Mouse (Mus musculus) left cerebral cortex, adult 9 months (tissue): ENCODE results near the gene Sh3d21.
A peak's percentile ranks its signal among the peaks of the same experiment; 100 is the strongest.
"Not testable (repeated sequence)": the region's sequence is repeated elsewhere in the genome, so short reads cannot be mapped to it uniquely, and the experiment has no call there.

Source experiments
- DNase-seq, 2 experiments: peaks; one replicate each; pipeline ENCODE4 v3.0.0; 2022; ENCODE audit warnings: low spot score in 2 of 2

Sh3d21 gene

GRCm38 (mm10) chr4:126163067-126163659 lies at the start of gene Sh3d21:
Gene Sh3d21, minus strand, starts transcription at chr4:126163491.
- no peak for DNase-seq

- DNase-seq = no peak
Measured at GRCm38 (mm10) chr4:126207081-126207480, 43.8 kb upstream of the Sh3d21 start.

- DNase-seq = no peak
Measured at GRCm38 (mm10) chr4:126205386-126205785, 42.1 kb upstream of the Sh3d21 start.

- DNase-seq = no peak
Measured at GRCm38 (mm10) chr4:126204661-126205230, 41.5 kb upstream of the Sh3d21 start.

GRCm38 (mm10) chr4:126204016-126204415 lies 40.7 kb upstream of the Sh3d21 start:
- DNase-seq = no peak

- no peak for DNase-seq
Measured at GRCm38 (mm10) chr4:126203336-126203895, 40.1 kb upstream of the Sh3d21 start.

GRCm38 (mm10) chr4:126202303-126203181 lies 39.3 kb upstream of the Sh3d21 start, which contains the start of gene Thrap3:
Gene Thrap3, minus strand, starts transcription at chr4:126202760.
- peak; percentile 97 to 99 for DNase-seq

- DNase-seq = no peak
Measured at GRCm38 (mm10) chr4:126201514-126202302, 38.4 kb upstream of the Sh3d21 start.

GRCm38 (mm10) chr4:126200656-126201055 lies 37.4 kb upstream of the Sh3d21 start:
- DNase-seq = no peak

GRCm38 (mm10) chr4:126200036-126200435 lies 36.7 kb upstream of the Sh3d21 start:
- no peak for DNase-seq

GRCm38 (mm10) chr4:126199556-126199955 lies 36.3 kb upstream of the Sh3d21 start:
- no peak for DNase-seq

- DNase-seq = no peak
Measured at GRCm38 (mm10) chr4:126197485-126197884, 34.2 kb upstream of the Sh3d21 start.

- DNase-seq = no peak
Measured at GRCm38 (mm10) chr4:126194916-126195315, 31.6 kb upstream of the Sh3d21 start.

GRCm38 (mm10) chr4:126194216-126194615 lies 30.9 kb upstream of the Sh3d21 start:
- DNase-seq = no peak

GRCm38 (mm10) chr4:126190636-126191035 lies 27.3 kb upstream of the Sh3d21 start:
- DNase-seq = no peak

GRCm38 (mm10) chr4:126187096-126187495 lies 23.8 kb upstream of the Sh3d21 start:
- DNase-seq = no peak

GRCm38 (mm10) chr4:126183034-126183433 lies 19.7 kb upstream of the Sh3d21 start:
- no peak for DNase-seq

- peak in 1 of 2 experiments; percentile 48 for DNase-seq
Measured at GRCm38 (mm10) chr4:126181170-126181957, 18.1 kb upstream of the Sh3d21 start.

GRCm38 (mm10) chr4:126175980-126176379 lies 12.7 kb upstream of the Sh3d21 start:
- DNase-seq = not testable (repeated sequence)

GRCm38 (mm10) chr4:126173800-126174199 lies 10.5 kb upstream of the Sh3d21 start:
- DNase-seq = no peak

- not testable (repeated sequence) for DNase-seq
Measured at GRCm38 (mm10) chr4:126170737-126171136, 7.4 kb upstream of the Sh3d21 start.
